Mouse (Mus musculus) MEL (cell line): ENCODE measurements around the gene Rad9b.

Experiments used
- CHD2 ChIP-seq: IDR thresholded peaks from 2 replicates; pipeline ENCODE4 v1.6.1; 2011; ENCODE audit warnings: low read length, improper control_type of control experiment
- CTCF ChIP-seq, 3 experiments: IDR thresholded peaks in 2 of 3; conservative IDR thresholded peaks in 1 of 3; 2 replicates each; pipeline ENCODE4 v1.5.1; 2011 to 2012; ENCODE audit warnings: low read length in 3 of 3, low read depth in 2 of 3, mild to moderate bottlenecking in 2 of 3, improper control_type of control experiment in 1 of 3, inconsistent platforms in 1 of 3, mixed read lengths in 1 of 3, moderate library complexity in 1 of 3; ENCODE audit not compliant: control insufficient read depth in 1 of 3, insufficient read depth in 1 of 3, poor library complexity in 1 of 3, severe bottlenecking in 1 of 3
- EP300 ChIP-seq, 2 experiments: IDR thresholded peaks; 2 replicates each; pipeline ENCODE4 v1.6.1; 2011; ENCODE audit warnings: improper control_type of control experiment in 2 of 2, low read length in 2 of 2, low read depth in 1 of 2, mild to moderate bottlenecking in 1 of 2
- MEF2A ChIP-seq: IDR thresholded peaks from 2 replicates; pipeline ENCODE4 v1.6.1; 2014; ENCODE audit warnings: low read depth, mild to moderate bottlenecking, inconsistent platforms, low read length, improper control_type of control experiment; ENCODE audit not compliant: poor library complexity, insufficient replicate concordance, severe bottlenecking; ENCODE audit errors: extremely low read depth
- POLR2A ChIP-seq, 2 experiments: IDR thresholded peaks; 2 replicates each; pipeline ENCODE4 v1.6.1; 2011 to 2012; ENCODE audit warnings: low read length in 2 of 2, mild to moderate bottlenecking in 2 of 2, control low read depth in 1 of 2, improper control_type of control experiment in 1 of 2, low read depth in 1 of 2, moderate library complexity in 1 of 2; ENCODE audit not compliant: control insufficient read depth in 1 of 2, insufficient read depth in 1 of 2, poor library complexity in 1 of 2
- TAL1 ChIP-seq: IDR thresholded peaks from 2 replicates; pipeline ENCODE4 v1.6.1; 2012; ENCODE audit warnings: mild to moderate bottlenecking, inconsistent platforms, low read length, moderate library complexity, mixed read lengths

GRCm38 (mm10) chr5:122317329-122318045 is 36.5 kb downstream of the Rad9b start:
- no peak for TF ChIP-seq TAL1
- no peak for TF ChIP-seq EP300 (IDR thresholded peaks at IDR 0.05; ENCODE audit: low read depth in 1 of 2, low read length in 2 of 2)
- no peak for TF ChIP-seq CHD2
- TF ChIP-seq CTCF (IDR thresholded peaks at IDR 0.05 in 2 of 3, conservative IDR thresholded peaks at IDR 0.05 in 1 of 3; ENCODE audit: control insufficient read depth in 1 of 3, insufficient read depth in 1 of 3, low read depth in 2 of 3, low read length in 3 of 3, poor library complexity in 1 of 3, severe bottlenecking in 1 of 3), result no peak
- TF ChIP-seq MEF2A, result no peak
- TF ChIP-seq POLR2A (IDR thresholded peaks at IDR 0.05; ENCODE audit: control insufficient read depth in 1 of 2, insufficient read depth in 1 of 2, low read depth in 1 of 2, low read length in 2 of 2, poor library complexity in 1 of 2), result no peak
